Mouse (Mus musculus) stomach, postnatal 0 days (tissue): ENCODE measurements around the gene Tlcd2.

Source experiments
- CTCF ChIP-seq: IDR thresholded peaks from 2 replicates; pipeline ENCODE4 v1.5.1; 2016; ENCODE audit warnings: antibody characterized with exemption, low read depth, mild to moderate bottlenecking, moderate library complexity
- EP300 ChIP-seq: optimal IDR thresholded peaks from 2 replicates; pipeline ENCODE3; 2016; ENCODE audit warnings: antibody characterized with exemption

- TF ChIP-seq CTCF (no peak), EP300 (no peak)
Measured at GRCm38 (mm10) chr11:75512301-75513018, 50.9 kb downstream of the Tlcd2 start.
